Mouse (Mus musculus) bone marrow, adult 2 months (tissue): Measurements from ENCODE around the gene Lbx2. TPM values are rescaled to one million over a fixed set of nuclear protein-coding genes. Genes with fewer than 3 reads are reported as not detected.

ENCODE experiments used
- H3K27ac ChIP-seq: fragments of 200-500 bp; 2 replicates; pipeline ENCODE4 v1.5.1; 2012; ENCODE audit warnings: low read depth, mild to moderate bottlenecking, control low read depth, inconsistent platforms, low read length; ENCODE audit not compliant: control insufficient read depth, poor library complexity, insufficient read depth
- H3K4me1 ChIP-seq: fragments of 200-500 bp; 2 replicates; pipeline ENCODE4 v1.6.1; 2011; ENCODE audit warnings: low read length; ENCODE audit not compliant: control insufficient read depth, insufficient read depth
- H3K4me3 ChIP-seq: fragments of 200-500 bp; replicated peaks from 2 replicates; pipeline ENCODE3; 2011; ENCODE audit warnings: mild to moderate bottlenecking, low read depth, low read length, control low read depth; ENCODE audit not compliant: control insufficient read depth
- CTCF ChIP-seq: fragments of 200-500 bp; IDR thresholded peaks from 2 replicates; pipeline ENCODE4 v1.5.1; 2011; ENCODE audit warnings: low read length, control low read depth; ENCODE audit not compliant: control insufficient read depth, insufficient read depth
- POLR2A ChIP-seq: fragments of 200-500 bp; IDR thresholded peaks from 2 replicates; pipeline ENCODE4 v1.6.1; 2011; ENCODE audit warnings: low read depth, mild to moderate bottlenecking, control low read depth, low read length, borderline replicate concordance; ENCODE audit not compliant: control insufficient read depth
- WGBS: fragments of 180-500 bp; shearing (Covaris S2); methylation state at CpG from one replicate; pipeline ENCODE4 v1.1.7; 2018; 5-methylcytosine and 5-hydroxymethylcytosine counted together
- polyA plus RNA-seq: library from polyadenylated mRNA; stranded (reverse); fragments of >200 nt; gene quantifications from 2 replicates; pipeline ENCODE4 v1.2.4, GENCODE M21; 2011; ENCODE audit warnings: low replicate concordance; ENCODE audit not compliant: missing spikeins, insufficient read depth, insufficient read length

The Lbx2 gene
- polyA plus RNA-seq, 1 experiment, result not detected

DNA sequence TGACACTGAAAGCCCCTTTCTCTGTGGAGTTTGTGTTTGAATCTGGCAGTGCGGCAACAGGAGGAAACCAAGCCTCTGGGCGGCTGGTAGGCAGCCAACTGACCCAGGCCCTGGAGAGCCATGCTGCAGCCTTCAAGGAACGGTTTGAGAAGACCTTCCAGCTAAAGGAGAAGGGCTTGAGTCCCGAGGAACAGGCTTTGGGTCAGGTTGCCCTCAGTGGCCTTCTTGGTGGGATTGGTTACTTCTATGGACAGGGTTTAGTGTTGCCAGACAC lies 30.9 kb downstream of the Lbx2 start:
- Histone ChIP-seq H3K27ac (no peak overlapping the region), H3K4me1 (peaks cover 6% of the 10 kb centered on the region; the same call in 1 of the 2 replicates), H3K4me3 (no peak overlapping the region)
- WGBS, result 79% methylated on average over 4 of the region's 4 CpGs
- TF ChIP-seq POLR2A (no peak), CTCF (no peak)

DNA sequence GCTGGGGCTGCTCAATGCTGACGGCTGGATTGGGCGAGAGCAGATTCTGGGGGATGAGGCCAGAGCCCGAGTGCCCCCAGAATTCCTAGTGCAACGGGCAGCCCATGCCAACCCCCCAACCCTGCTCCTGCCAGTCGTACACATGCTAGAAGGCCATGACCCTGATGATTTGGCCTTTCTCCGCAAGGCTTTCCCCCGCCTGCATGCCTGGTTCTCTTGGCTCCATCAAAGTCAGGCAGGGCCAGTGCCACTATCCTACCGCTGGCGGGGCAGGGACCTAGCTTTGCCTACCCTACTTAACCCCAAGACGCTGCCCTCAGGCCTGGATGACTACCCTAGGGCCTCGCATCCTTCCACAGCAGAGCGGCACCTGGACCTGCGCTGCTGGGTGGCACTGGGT lies 31.4 kb downstream of the Lbx2 start:
- no peak overlapping the region for H3K27ac ChIP-seq
- TF ChIP-seq POLR2A (no peak), CTCF (no peak)
- no peak overlapping the region for H3K4me3 ChIP-seq
- 91% methylated on average over 13 of the region's 13 CpGs for WGBS
- H3K4me1 ChIP-seq, result peaks cover 6% of the 10 kb centered on the region; the same call in 1 of the 2 replicates

DNA sequence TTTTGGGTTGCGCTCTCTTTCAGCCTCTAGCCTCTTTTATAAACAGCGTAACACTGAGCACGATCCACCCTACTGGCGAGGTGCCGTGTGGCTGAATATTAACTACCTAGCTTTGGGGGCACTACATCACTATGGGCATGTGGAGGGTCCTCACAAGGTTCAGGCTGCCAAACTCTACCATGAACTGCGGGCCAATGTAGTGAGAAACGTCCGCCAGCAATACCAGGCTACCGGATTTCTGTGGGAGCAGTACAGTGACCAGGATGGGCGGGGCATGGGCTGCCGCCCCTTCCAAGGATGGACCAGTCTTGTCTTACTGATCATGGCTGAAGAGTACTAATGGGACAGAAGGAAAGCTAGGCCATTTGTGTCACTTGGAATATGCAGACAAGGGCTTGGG lies 32.2 kb downstream of the Lbx2 start:
- no peak overlapping the region for H3K4me3 ChIP-seq
- H3K4me1 ChIP-seq, result peaks cover 6% of the 10 kb centered on the region; the same call in 1 of the 2 replicates
- TF ChIP-seq CTCF, result no peak
- no peak for TF ChIP-seq POLR2A
- no peak overlapping the region for H3K27ac ChIP-seq
- WGBS, result 89% methylated on average over 11 of the region's 11 CpGs

- TF ChIP-seq POLR2A (no peak), CTCF (no peak)
- no peak overlapping the region for H3K4me3 ChIP-seq
- 32% methylated on average over 14 of the region's 14 CpGs for WGBS
- H3K4me1 ChIP-seq, result peaks cover 6% of the 10 kb centered on the region; the same call in 1 of the 2 replicates
- H3K27ac ChIP-seq, result no peak overlapping the region
These were observed 32.9 kb downstream of the Lbx2 start for GRCm38 (mm10) chr6:83118825-83119733.

DNA sequence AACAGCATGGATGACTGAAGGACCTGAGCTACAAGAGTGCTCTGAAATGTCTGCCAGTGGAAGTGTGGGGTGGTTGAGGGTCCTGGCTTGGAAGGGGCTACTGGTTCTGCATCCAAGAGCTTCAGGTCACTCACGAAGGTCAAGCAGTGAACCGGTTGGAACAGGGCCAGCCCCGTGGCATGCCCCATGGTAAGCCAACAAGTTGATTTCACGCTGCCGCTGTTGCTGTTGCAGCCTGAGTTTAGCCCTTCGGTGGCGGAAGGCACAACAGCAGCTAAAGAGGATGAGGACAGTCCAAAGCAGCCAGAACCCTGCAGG lies 33.5 kb downstream of the Lbx2 start:
- H3K4me3 ChIP-seq, result peak overlapping the region; percentile 6
- peaks cover 6% of the 10 kb centered on the region; the same call in 1 of the 2 replicates for H3K4me1 ChIP-seq
- H3K27ac ChIP-seq, result no peak overlapping the region
- 21% methylated on average over 7 of the region's 7 CpGs for WGBS
- no peak for TF ChIP-seq CTCF
- no peak for TF ChIP-seq POLR2A

- Histone ChIP-seq H3K4me3 (peak within 1 kb of the TSS; percentile 80), H3K27ac (peak within 1 kb of the TSS; percentile 89), H3K4me1 (peaks cover 3% of the 10 kb centered on the region; the same call in 1 of the 2 replicates)
- TF ChIP-seq CTCF (no peak), POLR2A (peak; percentile 96)
- 1% methylated on average over 38 of the region's 38 CpGs for WGBS
These were observed 35.0 kb downstream of the Lbx2 start, which contains the start of gene Wbp1 for GRCm38 (mm10) chr6:83120930-83121862. Gene Wbp1 (minus strand): TSS chr6:83121559.

GRCm38 (mm10) chr6:83121863-83122710 lies 35.9 kb downstream of the Lbx2 start:
- Histone ChIP-seq H3K4me1 (peaks cover 3% of the 10 kb centered on the region; the same call in 1 of the 2 replicates), H3K27ac (peak overlapping the region; percentile 89), H3K4me3 (peak overlapping the region; percentile 62)
- 5% methylated on average over 52 of the region's 52 CpGs for WGBS
- no peak for TF ChIP-seq CTCF
- peak; percentile 10; the same call in 1 of the 2 replicates for TF ChIP-seq POLR2A

DNA sequence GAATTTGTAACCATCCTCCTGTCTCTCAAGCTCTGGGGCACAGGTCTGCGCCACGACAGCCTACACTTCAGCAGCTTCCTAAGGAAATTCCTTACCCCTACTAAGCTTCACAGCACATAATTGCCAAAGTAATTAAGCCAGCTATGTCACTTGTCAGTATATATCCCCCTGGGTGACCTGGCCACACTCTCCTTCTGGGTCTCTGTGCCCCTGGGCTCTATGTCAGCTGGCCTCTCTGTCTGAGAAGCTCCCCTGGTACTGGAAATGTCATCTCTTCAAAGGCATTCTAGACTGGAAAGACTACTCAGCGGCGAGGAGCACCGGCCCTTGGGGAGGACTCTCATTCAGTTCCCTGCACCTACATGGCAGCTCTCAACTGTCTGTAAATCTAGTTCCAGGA lies 36.8 kb downstream of the Lbx2 start:
- no peak overlapping the region for H3K27ac ChIP-seq
- H3K4me3 ChIP-seq, result no peak overlapping the region
- WGBS, result 98% methylated on average over 5 of the region's 5 CpGs
- TF ChIP-seq POLR2A (no peak), CTCF (no peak)
- H3K4me1 ChIP-seq, result peaks cover 3% of the 10 kb centered on the region; the same call in 1 of the 2 replicates
